ENCODE assay signal across 19 mouse cellular contexts in genomic region chr8:47810666-47811015, GRCm38 (mm10). TPM values are rescaled to one million over a fixed set of nuclear protein-coding genes. Genes with fewer than 3 reads are reported as not detected.
DNase-seq lines count a peak whose midpoint lies in the region; ATAC-seq and TF ChIP-seq lines count a peak whose summit lies in the region.
"Had no signal": no experiment of that assay in that cellular context is flagged by ENCODE, and none has a peak within 500 bp of the region (broad histone marks: within the 10 kb centered on the region; RNA-seq: fewer than 3 reads in every experiment).

No protein-coding gene starts in this region.

- in situ Hi-C loops in ES-E14 (cut with MboI; ENCODE audit: low sequenced_read_pairs in 2 of 2, unreplicated experiment in 2 of 2) = no loop called here

- peak overlapping the region; percentile 55 for H3K27ac ChIP-seq in heart, embryonic 13.5 days (replicated peaks)
- H3K27ac ChIP-seq in heart, embryonic 12.5 days (ENCODE audit: poor library complexity, severe bottlenecking) = no peak overlapping the region
- H3K27ac ChIP-seq in layer of hippocampus, adult 2 months = no peak overlapping the region
- H3K27ac ChIP-seq in ES-E14 (ENCODE audit: insufficient read depth, low read depth, low read length, poor library complexity, severe bottlenecking) = no peak overlapping the region
- H3K27ac ChIP-seq in limb, embryonic 12.5 days = 0 out of 2 replicates have a peak overlapping the region, but pooled peaks have one; percentile 19
- H3K27ac ChIP-seq: lung, embryonic 15.5 days; stomach, embryonic 15.5 days had no signal

- H3K9me3 ChIP-seq in heart, embryonic 13.5 days = no peaks in the 10 kb centered on the region
- H3K9me3 ChIP-seq in heart, embryonic 12.5 days (replicated peaks) = no peaks in the 10 kb centered on the region
- no peaks in the 10 kb centered on the region for H3K9me3 ChIP-seq in ES-E14 (ENCODE audit: control insufficient read depth, insufficient read depth, low read depth, low read length)
- H3K9me3 ChIP-seq in limb, embryonic 12.5 days = no peaks in the 10 kb centered on the region
- H3K9me3 ChIP-seq: heart, embryonic 15.5 days; lung, embryonic 15.5 days; stomach, embryonic 15.5 days had no signal

- 73% methylated on average over 7 of the region's 7 CpGs for WGBS in heart, embryonic 13.5 days
- WGBS in heart, embryonic 12.5 days = 72% methylated on average over 7 of the region's 7 CpGs
- WGBS in limb, embryonic 12.5 days = 78% methylated on average over 7 of the region's 7 CpGs

- TF ChIP-seq CTCF in layer of hippocampus, adult 2 months (conservative IDR thresholded peaks at IDR 0.05) = peak; percentile 36

- no peak for DNase-seq in layer of hippocampus, adult 2 months (ENCODE audit: low spot score in 2 of 2)
- DNase-seq in layer of hippocampus, adult 18-20 months (ENCODE audit: low spot score in 2 of 2) = no peak
- peak; percentile 44 for DNase-seq in ES-E14 (ENCODE audit: low read depth, low spot score)
- DNase-seq: adrenal gland, postnatal 25 days; cerebellum, adult 9-11 months; liver had no signal

- no peak overlapping the region for H3K4me3 ChIP-seq in heart, embryonic 13.5 days
- H3K4me3 ChIP-seq in heart, embryonic 12.5 days = no peak overlapping the region
- H3K4me3 ChIP-seq in layer of hippocampus, adult 2 months = no peak overlapping the region
- H3K4me3 ChIP-seq in ES-E14 (ENCODE audit: insufficient read depth in 1 of 2, low read depth in 1 of 2, low read length in 2 of 2, poor library complexity in 1 of 2, severe bottlenecking in 1 of 2) = no peak overlapping the region
- no peak overlapping the region for H3K4me3 ChIP-seq in limb, embryonic 12.5 days (replicated peaks)
- H3K4me3 ChIP-seq: heart, embryonic 15.5 days; lung, embryonic 15.5 days; megakaryocyte, embryonic 14.5 days; stomach, embryonic 15.5 days had no signal

- H3K27me3 ChIP-seq in heart, embryonic 13.5 days (replicated peaks) = no peaks in the 10 kb centered on the region
- no peaks in the 10 kb centered on the region for H3K27me3 ChIP-seq in heart, embryonic 12.5 days (replicated peaks)
- H3K27me3 ChIP-seq in limb, embryonic 12.5 days = no peaks in the 10 kb centered on the region; the same call in 1 of the 2 replicates
- H3K27me3 ChIP-seq: heart, embryonic 15.5 days; lung, embryonic 15.5 days; megakaryocyte, embryonic 14.5 days; stomach, embryonic 15.5 days had no signal

- no peak for ATAC-seq in heart, embryonic 13.5 days (ENCODE audit: extremely low read depth, insufficient number of reproducible peaks, low FRiP score, low TSS enrichment)
- ATAC-seq in heart, embryonic 12.5 days (ENCODE audit: insufficient number of reproducible peaks, low FRiP score) = no peak
- no peak for ATAC-seq in limb, embryonic 12.5 days (ENCODE audit: insufficient number of reproducible peaks, insufficient read depth, low FRiP score, low TSS enrichment, low read depth)
- ATAC-seq in megakaryocyte progenitor cell, adult 5-6 weeks (replicated peaks; ENCODE audit: poor library complexity) = no peak
- ATAC-seq: inflammation-experienced regulatory T-cells, adult 6 months had no signal

- no peak overlapping the region for H3K4me2 ChIP-seq in heart, embryonic 13.5 days
- no peak overlapping the region for H3K4me2 ChIP-seq in heart, embryonic 12.5 days
- H3K4me2 ChIP-seq in limb, embryonic 12.5 days = no peak overlapping the region
- H3K4me2 ChIP-seq: heart, embryonic 15.5 days; lung, embryonic 15.5 days; stomach, embryonic 15.5 days had no signal

- no peaks in the 10 kb centered on the region for H3K36me3 ChIP-seq in heart, embryonic 13.5 days
- H3K36me3 ChIP-seq in heart, embryonic 12.5 days = no peaks in the 10 kb centered on the region
- no peaks in the 10 kb centered on the region for H3K36me3 ChIP-seq in ES-E14 (ENCODE audit: control insufficient read depth, insufficient read depth, low read length, poor library complexity, severe bottlenecking)
- H3K36me3 ChIP-seq in limb, embryonic 12.5 days = no peaks in the 10 kb centered on the region
- H3K36me3 ChIP-seq: heart, embryonic 15.5 days; lung, embryonic 15.5 days; stomach, embryonic 15.5 days had no signal

- peaks cover 25% of the 10 kb centered on the region for H3K4me1 ChIP-seq in heart, embryonic 13.5 days
- H3K4me1 ChIP-seq in heart, embryonic 12.5 days (replicated peaks) = peaks cover 10% of the 10 kb centered on the region
- no peaks in the 10 kb centered on the region for H3K4me1 ChIP-seq in ES-E14 (ENCODE audit: control insufficient read depth in 2 of 2, insufficient read depth in 2 of 2, low read length in 2 of 2, poor library complexity in 1 of 2)
- H3K4me1 ChIP-seq in limb, embryonic 12.5 days (replicated peaks) = 0 out of 2 replicates have a peak, but pooled peaks cover 2% of the 10 kb centered on the region
- H3K4me1 ChIP-seq: lung, embryonic 15.5 days; megakaryocyte, embryonic 14.5 days had no signal

- no peak overlapping the region for H3K9ac ChIP-seq in heart, embryonic 13.5 days
- no peak overlapping the region for H3K9ac ChIP-seq in heart, embryonic 12.5 days
- H3K9ac ChIP-seq in ES-E14 (ENCODE audit: insufficient read depth, low read depth, low read length, poor library complexity, severe bottlenecking) = no peak overlapping the region
- H3K9ac ChIP-seq in limb, embryonic 12.5 days (replicated peaks) = no peak overlapping the region
- H3K9ac ChIP-seq: heart, embryonic 15.5 days; lung, embryonic 15.5 days; stomach, embryonic 15.5 days had no signal

TF ChIP-seq in ES-E14, 5 proteins besides CTCF, POLR2A, EP300 and RAD21:
- TF ChIP-seq ZC3H11A (IDR thresholded peaks at IDR 0.05; ENCODE audit: borderline replicate concordance, low read depth, low read length) (peak; percentile 21; the same call in 1 of the 2 replicates), MAFK (IDR thresholded peaks at IDR 0.05; ENCODE audit: insufficient read depth, low read depth, low read length) (no peak)
TF ChIP-seq in ES-E14: peak in this region for 1.

RNA-seq across cellular contexts. Expression of gene Cldn24, which starts 11.3 kb away (rescaled TPM):
- polyA plus RNA-seq in heart, embryonic 13.5 days (2015; fragmentation: Nextera tagmentation; extraction: Ambion mirVana) = not detected in 2 replicates
- polyA plus RNA-seq in heart, embryonic 12.5 days (2016; fragmentation: Nextera tagmentation; extraction: Ambion mirVana) = not detected in 2 replicates
- not detected for total RNA-seq in layer of hippocampus, adult 2 months (2021)
- not detected for total RNA-seq in layer of hippocampus, adult 18-20 months (2021)
- not detected in 2 replicates for total RNA-seq in ES-E14 (2012; rRNA removed)
- not detected in 2 replicates for polyA plus RNA-seq in limb, embryonic 12.5 days (2016; fragmentation: Nextera tagmentation; extraction: Ambion mirVana)
- total RNA-seq in megakaryocyte progenitor cell, adult 5-6 weeks (2015) = not detected in 2 replicates
- not detected in 2 replicates for total RNA-seq in megakaryocyte progenitor cell, adult 5-6 weeks (2017)
- total RNA-seq: adrenal gland, postnatal 25 days; left cerebral cortex, adult 8-10 months; monocyte, adult 5-6 weeks had no signal
- polyA plus RNA-seq: heart, embryonic 15.5 days; inflammation-experienced regulatory T-cells, adult 6 months; lung, embryonic 15.5 days; neural tube, embryonic 14.5 days; stomach, embryonic 15.5 days; urinary bladder, adult 2 months had no signal

RNA-seq across cellular contexts. Expression of gene Cldn22, which starts 13.6 kb away (rescaled TPM):
- not detected in 2 replicates for polyA plus RNA-seq in heart, embryonic 13.5 days (2015; fragmentation: Nextera tagmentation; extraction: Ambion mirVana)
- polyA plus RNA-seq in heart, embryonic 12.5 days (2016; fragmentation: Nextera tagmentation; extraction: Ambion mirVana) = not detected in 2 replicates
- 1 to 10 TPM; 3.1 to 5.1 TPM for total RNA-seq in layer of hippocampus, adult 2 months (2021)
- total RNA-seq in layer of hippocampus, adult 18-20 months (2021) = 1 to 10 TPM; 3.6 to 4.1 TPM
- total RNA-seq in ES-E14 (2012; rRNA removed) = 0.22 and 0.58 TPM in 2 replicates
- not detected in 2 replicates for polyA plus RNA-seq in limb, embryonic 12.5 days (2016; fragmentation: Nextera tagmentation; extraction: Ambion mirVana)
- total RNA-seq in megakaryocyte progenitor cell, adult 5-6 weeks (2015) = not detected in 2 replicates
- total RNA-seq in megakaryocyte progenitor cell, adult 5-6 weeks (2017) = not detected in 2 replicates
- total RNA-seq: monocyte, adult 5-6 weeks had no signal
- polyA plus RNA-seq: heart, embryonic 15.5 days; inflammation-experienced regulatory T-cells, adult 6 months; lung, embryonic 15.5 days; neural tube, embryonic 14.5 days; stomach, embryonic 15.5 days had no signal

Comparison
In these comparisons a context has a peak if more than half of its experiments do, and no peak if none do; other contexts are left out.
1. H3K27ac ChIP-seq: peak in heart, embryonic 13.5 days (single experiment) and limb, embryonic 12.5 days (single experiment); none in heart, embryonic 12.5 days (single experiment), layer of hippocampus, adult 2 months (single experiment) and ES-E14 (single experiment).